Mouse (Mus musculus) granulocyte monocyte progenitor cell, adult 5-6 weeks (primary cell): ENCODE data around the gene Ercc1. TPM values are rescaled to one million over a fixed set of nuclear protein-coding genes. Genes with fewer than 3 reads are reported as not detected.

ENCODE experiments used
- ATAC-seq: replicated peaks from 2 replicates; pipeline ENCODE4 v1.8.0; 2016; ENCODE audit warnings: mild to moderate bottlenecking, moderate TSS enrichment, inconsistent platforms; ENCODE audit not compliant: poor library complexity, severe bottlenecking
- total RNA-seq, 2 experiments: library from RNA; stranded (forward) in 1 of 2; stranded (reverse) in 1 of 2; fragments of 200-712, 200-1000 nt in 1 of 2; fragments of >200 nt in 1 of 2; fragmentation: Nextera tagmentation in 1 of 2; gene quantifications; 2 replicates each; pipeline ENCODE4 v1.2.3; 2014 to 2017

Ercc1 gene
- total RNA-seq, 2 experiments from 2014 or later: 12.4 to 34.9 TPM

DNA sequence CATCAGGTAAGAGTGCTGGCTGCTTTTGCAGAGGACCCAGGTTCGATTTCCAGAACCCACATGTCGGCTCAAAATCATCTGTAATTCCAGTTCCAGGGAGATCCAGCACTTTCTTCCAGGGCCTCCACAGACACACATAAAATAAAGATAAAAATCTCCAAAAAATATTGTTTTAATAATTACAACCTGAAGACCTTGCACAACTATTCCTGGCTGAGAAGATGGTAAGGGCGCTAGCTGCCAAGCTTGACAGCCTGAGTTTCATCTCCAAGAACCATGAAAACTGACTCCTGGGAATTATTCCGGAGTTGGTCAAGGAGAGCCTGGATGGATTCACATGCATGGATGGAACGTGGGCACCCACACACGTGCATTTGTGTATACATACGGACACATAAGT lies 59.9 kb downstream of the Ercc1 start, which contains the start of gene Ckm:
Gene Ckm (plus strand): TSS at position 301 of the 400 bp plus-strand sequence.
- no peak for ATAC-seq

GRCm38 (mm10) chr7:19405417-19405816 lies 60.8 kb downstream of the Ercc1 start:
- peak; percentile 92 for ATAC-seq

Other genes with a start within 250 kb of the Ercc1 start
- 0.71 TPM in 1 of 2 replicates, not detected in the other for gene Gm4969, start 226.4 kb upstream of the Ercc1 start, total RNA-seq (2014; fragmentation: Nextera tagmentation)
- gene Gm4969, start 226.4 kb upstream of the Ercc1 start, total RNA-seq (2017): 0.05 TPM in 1 of 2 replicates, not detected in the other
- 3.1 and 4.9 TPM in 2 replicates for gene Fbxo46, start 224.9 kb upstream of the Ercc1 start, total RNA-seq (2014; fragmentation: Nextera tagmentation)
- 4.7 and 5.4 TPM in 2 replicates for gene Fbxo46, start 224.9 kb upstream of the Ercc1 start, total RNA-seq (2017)
- 4.2 and 12.0 TPM in 2 replicates for gene Qpctl, start 195.5 kb upstream of the Ercc1 start, total RNA-seq (2014; fragmentation: Nextera tagmentation)
- gene Qpctl, start 195.5 kb upstream of the Ercc1 start, total RNA-seq (2017): 4.9 and 5.0 TPM in 2 replicates
- gene Snrpd2, start 195.1 kb upstream of the Ercc1 start, total RNA-seq (2014; fragmentation: Nextera tagmentation): 91.5 and 121 TPM in 2 replicates
- gene Snrpd2, start 195.1 kb upstream of the Ercc1 start, total RNA-seq (2017): 83.2 and 158 TPM in 2 replicates
- not detected in 2 replicates for gene Gipr, start 178.7 kb upstream of the Ercc1 start, total RNA-seq (2014; fragmentation: Nextera tagmentation)
- 0.26 TPM in 1 of 2 replicates, not detected in the other for gene Gipr, start 178.7 kb upstream of the Ercc1 start, total RNA-seq (2017)
- gene Eml2, start 168.4 kb upstream of the Ercc1 start, total RNA-seq (2014; fragmentation: Nextera tagmentation): 4.1 and 18.1 TPM in 2 replicates
- gene Eml2, start 168.4 kb upstream of the Ercc1 start, total RNA-seq (2017): 10.4 and 22.7 TPM in 2 replicates
- gene Gpr4, start 132.2 kb upstream of the Ercc1 start, total RNA-seq (2014; fragmentation: Nextera tagmentation): not detected in 2 replicates
- gene Gpr4, start 132.2 kb upstream of the Ercc1 start, total RNA-seq (2017): not detected in 2 replicates
- gene Opa3, start 116.4 kb upstream of the Ercc1 start, total RNA-seq (2014; fragmentation: Nextera tagmentation): 20.7 and 35.1 TPM in 2 replicates
- 14.6 and 18.3 TPM in 2 replicates for gene Opa3, start 116.4 kb upstream of the Ercc1 start, total RNA-seq (2017)
- 60.7 and 70.5 TPM in 2 replicates for gene Vasp, start 73.0 kb upstream of the Ercc1 start, total RNA-seq (2014; fragmentation: Nextera tagmentation)
- gene Vasp, start 73.0 kb upstream of the Ercc1 start, total RNA-seq (2017): 52.8 and 63.3 TPM in 2 replicates
- not detected in 2 replicates for gene Ppm1n, start 64.7 kb upstream of the Ercc1 start, total RNA-seq (2014; fragmentation: Nextera tagmentation)
- gene Ppm1n, start 64.7 kb upstream of the Ercc1 start, total RNA-seq (2017): not detected in 2 replicates
- not detected in 2 replicates for gene Rtn2, start 62.2 kb upstream of the Ercc1 start, total RNA-seq (2014; fragmentation: Nextera tagmentation)
- gene Rtn2, start 62.2 kb upstream of the Ercc1 start, total RNA-seq (2017): not detected in 2 replicates
- 8.1 and 13.7 TPM in 2 replicates for gene Fosb, start 34.7 kb upstream of the Ercc1 start, total RNA-seq (2014; fragmentation: Nextera tagmentation)
- 19.3 and 24.4 TPM in 2 replicates for gene Fosb, start 34.7 kb upstream of the Ercc1 start, total RNA-seq (2017)
- gene Cd3eap, start 14.7 kb downstream of the Ercc1 start, total RNA-seq (2014; fragmentation: Nextera tagmentation): 20.3 and 26.1 TPM in 2 replicates
- gene Cd3eap, start 14.7 kb downstream of the Ercc1 start, total RNA-seq (2017): 23.2 and 39.9 TPM in 2 replicates
- 1.8 and 1.9 TPM in 2 replicates for gene Ppp1r13l, start 15.0 kb downstream of the Ercc1 start, total RNA-seq (2014; fragmentation: Nextera tagmentation)
- gene Ppp1r13l, start 15.0 kb downstream of the Ercc1 start, total RNA-seq (2017): 0.26 and 0.57 TPM in 2 replicates
- gene Ercc2, start 37.2 kb downstream of the Ercc1 start, total RNA-seq (2014; fragmentation: Nextera tagmentation): 10.7 and 26.9 TPM in 2 replicates
- gene Ercc2, start 37.2 kb downstream of the Ercc1 start, total RNA-seq (2017): 29.8 and 31.9 TPM in 2 replicates
- not detected in 2 replicates for gene Klc3, start 59.3 kb downstream of the Ercc1 start, total RNA-seq (2014; fragmentation: Nextera tagmentation)
- gene Klc3, start 59.3 kb downstream of the Ercc1 start, total RNA-seq (2017): not detected in 2 replicates
- 0.85 TPM in 1 of 2 replicates, not detected in the other for gene Ckm, start 60.0 kb downstream of the Ercc1 start, total RNA-seq (2014; fragmentation: Nextera tagmentation)
- gene Ckm, start 60.0 kb downstream of the Ercc1 start, total RNA-seq (2017): 1.5 and 3.0 TPM in 2 replicates
- 9.1 and 10.8 TPM in 2 replicates for gene Mark4, start 114.0 kb downstream of the Ercc1 start, total RNA-seq (2014; fragmentation: Nextera tagmentation)
- gene Mark4, start 114.0 kb downstream of the Ercc1 start, total RNA-seq (2017): 2.5 and 3.8 TPM in 2 replicates
- 1.0 and 2.5 TPM in 2 replicates for gene Exoc3l2, start 118.6 kb downstream of the Ercc1 start, total RNA-seq (2014; fragmentation: Nextera tagmentation)
- gene Exoc3l2, start 118.6 kb downstream of the Ercc1 start, total RNA-seq (2017): 0.95 TPM in 1 of 2 replicates, not detected in the other
- gene Bloc1s3, start 163.6 kb downstream of the Ercc1 start, total RNA-seq (2014; fragmentation: Nextera tagmentation): 3.1 and 4.5 TPM in 2 replicates
- gene Bloc1s3, start 163.6 kb downstream of the Ercc1 start, total RNA-seq (2017): 0.60 and 1.0 TPM in 2 replicates
- 75.3 and 83.4 TPM in 2 replicates for gene Trappc6a, start 163.6 kb downstream of the Ercc1 start, total RNA-seq (2014; fragmentation: Nextera tagmentation)
- gene Trappc6a, start 163.6 kb downstream of the Ercc1 start, total RNA-seq (2017): 28.2 and 30.6 TPM in 2 replicates
- gene Nkpd1, start 173.1 kb downstream of the Ercc1 start, total RNA-seq (2014; fragmentation: Nextera tagmentation): not detected in 2 replicates
- gene Nkpd1, start 173.1 kb downstream of the Ercc1 start, total RNA-seq (2017): not detected in 2 replicates
- 29.7 and 32.3 TPM in 2 replicates for gene Ppp1r37, start 218.3 kb downstream of the Ercc1 start, total RNA-seq (2014; fragmentation: Nextera tagmentation)
- 11.9 and 17.8 TPM in 2 replicates for gene Ppp1r37, start 218.3 kb downstream of the Ercc1 start, total RNA-seq (2017)
- gene Zfp296, start 232.5 kb downstream of the Ercc1 start, total RNA-seq (2014; fragmentation: Nextera tagmentation): 3.9 and 7.0 TPM in 2 replicates
- gene Zfp296, start 232.5 kb downstream of the Ercc1 start, total RNA-seq (2017): 3.8 and 3.9 TPM in 2 replicates
- 66.1 and 70.9 TPM in 2 replicates for gene Gemin7, start 232.8 kb downstream of the Ercc1 start, total RNA-seq (2014; fragmentation: Nextera tagmentation)
- 37.8 and 44.3 TPM in 2 replicates for gene Gemin7, start 232.8 kb downstream of the Ercc1 start, total RNA-seq (2017)